Mouse (Mus musculus) liver, embryonic 16.5 days (tissue): Measurements from ENCODE around the gene Cdc42bpa. TPM values are rescaled to one million over a fixed set of nuclear protein-coding genes. Genes with fewer than 3 reads are reported as not detected.

Experiments used
- ATAC-seq: fragments of 200-750 bp; cut with Nextera tagmentation; 2 replicates; pipeline ENCODE4 v1.8.0; 2017; ENCODE audit warnings: low read depth, mild to moderate bottlenecking, moderate number of reproducible peaks, moderate library complexity
- H3K27ac ChIP-seq: fragments of 300-500 bp; sonication (generic); 2 replicates; pipeline ENCODE4 v1.5.1; 2014; ENCODE audit warnings: mild to moderate bottlenecking, low read length
- H3K27me3 ChIP-seq: fragments of 300-500 bp; sonication (generic); 2 replicates; pipeline ENCODE4 v1.6.1; 2014; ENCODE audit warnings: low read depth, low read length, mixed read lengths; ENCODE audit not compliant: control insufficient read depth, insufficient read depth
- H3K36me3 ChIP-seq: fragments of 300-500 bp; sonication (generic); 2 replicates; pipeline ENCODE4 v1.6.1; 2014; ENCODE audit warnings: mild to moderate bottlenecking; ENCODE audit not compliant: control insufficient read depth, insufficient read depth
- H3K4me1 ChIP-seq: fragments of 300-500 bp; sonication (generic); 2 replicates; pipeline ENCODE4 v1.6.1; 2014; ENCODE audit warnings: low read depth, low read length, mixed read lengths; ENCODE audit not compliant: control insufficient read depth
- H3K4me2 ChIP-seq: fragments of 300-500 bp; sonication (generic); 2 replicates; pipeline ENCODE4 v1.6.1; 2014; ENCODE audit warnings: low read depth, low read length, mixed read lengths
- H3K4me3 ChIP-seq: fragments of 300-500 bp; sonication (generic); 2 replicates; pipeline ENCODE4 v1.5.1; 2014; ENCODE audit warnings: low read depth, mild to moderate bottlenecking, low read length
- H3K9ac ChIP-seq: fragments of 300-500 bp; sonication (generic); 2 replicates; pipeline ENCODE4 v1.6.1; 2014; ENCODE audit warnings: low read depth, low read length
- H3K9me3 ChIP-seq: fragments of 300-500 bp; sonication (generic); replicated peaks from 2 replicates; pipeline ENCODE4 v1.6.1; 2016; ENCODE audit warnings: low read length; ENCODE audit not compliant: control insufficient read depth
- WGBS: fragments of 180-500 bp; shearing (Covaris S2); extraction: QIAGEN DNeasy Blood & Tissue Kit; methylation state at CpG from one replicate; pipeline ENCODE4 v1.1.7; 2014; ENCODE audit not compliant: insufficient replicate concordance; 5-methylcytosine and 5-hydroxymethylcytosine counted together
- polyA plus RNA-seq: library from polyadenylated mRNA; unstranded; fragments of >200 nt; fragmentation: Nextera tagmentation; extraction: Ambion mirVana; gene quantifications from 2 replicates; pipeline ENCODE4 v1.2.1, GENCODE M21; 2015

Cdc42bpa gene
- polyA plus RNA-seq, 1 experiment from 2014 or later: 6.7 TPM

DNA sequence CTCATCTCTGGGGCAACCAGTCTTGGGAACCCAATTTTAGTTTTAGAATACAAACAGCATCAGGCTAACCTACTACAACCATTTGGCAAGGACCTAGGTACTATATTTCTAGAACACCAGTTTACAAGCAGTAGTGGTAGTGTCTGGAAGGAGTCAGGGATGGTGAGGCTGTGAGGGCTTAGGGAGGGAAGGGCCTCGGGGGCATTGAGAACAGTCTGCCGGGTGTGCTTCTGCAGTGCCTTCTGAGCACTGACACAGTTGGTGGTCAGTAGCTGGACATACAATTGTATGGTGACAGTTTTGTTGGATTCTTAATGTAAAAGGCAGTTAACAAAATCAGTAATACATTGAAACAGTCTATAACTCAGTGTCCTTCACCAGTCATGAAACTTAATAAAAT lies 200.3 kb downstream of the Cdc42bpa start:
- Histone ChIP-seq H3K9me3 (no peaks in the 10 kb centered on the region), H3K27ac (no peak overlapping the region), H3K4me2 (no peak overlapping the region), H3K4me1 (no peaks in the 10 kb centered on the region), H3K36me3 (no peaks in the 10 kb centered on the region), H3K4me3 (no peak overlapping the region), H3K27me3 (no peaks in the 10 kb centered on the region), H3K9ac (no peak overlapping the region)
- no peak for ATAC-seq
- WGBS: 71% methylated on average over 2 of the region's 2 CpGs

DNA sequence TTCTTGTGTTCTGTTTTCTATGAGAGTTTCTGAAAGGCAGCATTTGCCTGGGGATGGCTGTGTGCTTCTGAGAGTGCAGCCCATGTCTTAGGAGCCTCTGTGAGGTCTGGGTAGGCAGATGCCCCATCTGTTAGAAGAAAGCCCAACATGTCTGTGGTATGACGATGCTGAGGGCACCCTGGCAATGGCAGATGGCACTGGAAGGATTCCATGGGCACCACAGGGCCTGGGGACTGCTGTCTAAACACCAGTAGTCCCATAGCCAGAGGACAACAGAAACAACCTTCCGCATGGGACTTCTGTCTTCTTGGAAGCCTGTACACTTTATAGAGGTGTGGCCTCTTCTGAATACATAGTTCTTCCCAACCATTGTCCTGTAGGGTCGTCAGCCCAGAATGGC lies 200.9 kb downstream of the Cdc42bpa start:
- no peak overlapping the region for H3K27ac ChIP-seq
- WGBS: 76% methylated on average over 3 of the region's 3 CpGs
- no peak overlapping the region for H3K4me2 ChIP-seq
- no peaks in the 10 kb centered on the region for H3K4me1 ChIP-seq
- H3K27me3 ChIP-seq: no peaks in the 10 kb centered on the region
- no peak overlapping the region for H3K9ac ChIP-seq
- H3K36me3 ChIP-seq: no peaks in the 10 kb centered on the region
- no peak for ATAC-seq
- H3K9me3 ChIP-seq: no peaks in the 10 kb centered on the region
- no peak overlapping the region for H3K4me3 ChIP-seq

DNA sequence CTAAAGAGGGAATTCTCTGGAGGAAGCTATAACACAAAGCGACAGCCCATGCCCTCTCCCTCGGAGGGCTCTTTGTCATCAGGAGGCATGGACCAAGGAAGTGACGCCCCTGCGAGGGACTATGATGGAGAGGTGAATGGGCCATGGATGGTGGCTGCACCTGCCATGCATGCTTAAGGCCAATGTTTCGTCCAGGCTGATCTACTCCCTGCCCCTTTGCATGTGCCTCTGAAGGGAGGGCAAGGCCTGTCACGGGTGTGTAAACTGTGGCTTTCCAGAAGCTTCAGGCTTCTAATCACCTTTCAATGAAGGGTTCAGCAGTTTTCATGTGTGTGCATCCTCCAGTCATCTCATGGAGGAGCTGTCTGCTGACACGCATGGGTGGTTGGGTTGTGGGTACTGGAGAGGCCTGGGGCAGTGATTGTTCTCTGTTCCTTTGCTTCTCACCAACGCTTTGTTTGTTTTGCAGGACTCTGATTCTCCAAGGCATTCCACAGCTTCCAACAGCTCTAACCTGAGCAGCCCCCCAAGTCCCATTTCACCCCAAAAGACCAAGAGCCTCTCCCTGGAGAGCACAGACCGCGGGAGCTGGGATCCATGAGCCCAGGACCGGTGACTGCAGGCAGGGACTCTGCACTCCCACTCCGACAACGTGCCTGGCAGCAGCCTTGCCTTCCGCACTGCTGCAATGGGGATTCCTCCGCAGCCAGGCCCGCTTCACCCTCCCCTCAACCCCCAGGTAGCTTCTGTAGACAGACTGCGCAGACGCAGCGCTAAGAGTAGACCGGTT lies 201.5 kb downstream of the Cdc42bpa start:
- Histone ChIP-seq H3K4me2 (no peak overlapping the region), H3K9me3 (no peaks in the 10 kb centered on the region), H3K9ac (no peak overlapping the region), H3K36me3 (no peaks in the 10 kb centered on the region), H3K4me3 (no peak overlapping the region), H3K4me1 (no peaks in the 10 kb centered on the region), H3K27me3 (no peaks in the 10 kb centered on the region), H3K27ac (no peak overlapping the region)
- ATAC-seq: no peak
- 89% methylated on average over 20 of the region's 20 CpGs for WGBS

GRCm38 (mm10) chr1:180162986-180163385 lies 202.7 kb downstream of the Cdc42bpa start:
- H3K27ac ChIP-seq: no peak overlapping the region
- H3K9me3 ChIP-seq: no peaks in the 10 kb centered on the region
- H3K9ac ChIP-seq: no peak overlapping the region
- WGBS: 72% methylated on average over 7 of the region's 7 CpGs
- H3K4me3 ChIP-seq: no peak overlapping the region
- H3K4me1 ChIP-seq: no peaks in the 10 kb centered on the region
- H3K4me2 ChIP-seq: no peak overlapping the region
- no peak for ATAC-seq
- H3K36me3 ChIP-seq: no peaks in the 10 kb centered on the region
- H3K27me3 ChIP-seq: no peaks in the 10 kb centered on the region

GRCm38 (mm10) chr1:180166533-180166932 lies 206.3 kb downstream of the Cdc42bpa start:
- Histone ChIP-seq H3K4me3 (no peak overlapping the region), H3K4me1 (no peaks in the 10 kb centered on the region), H3K9me3 (no peaks in the 10 kb centered on the region), H3K27ac (no peak overlapping the region), H3K36me3 (no peaks in the 10 kb centered on the region), H3K4me2 (no peak overlapping the region), H3K9ac (no peak overlapping the region), H3K27me3 (no peaks in the 10 kb centered on the region)
- no peak for ATAC-seq
- WGBS: 88% methylated on average over 5 of the region's 5 CpGs

DNA sequence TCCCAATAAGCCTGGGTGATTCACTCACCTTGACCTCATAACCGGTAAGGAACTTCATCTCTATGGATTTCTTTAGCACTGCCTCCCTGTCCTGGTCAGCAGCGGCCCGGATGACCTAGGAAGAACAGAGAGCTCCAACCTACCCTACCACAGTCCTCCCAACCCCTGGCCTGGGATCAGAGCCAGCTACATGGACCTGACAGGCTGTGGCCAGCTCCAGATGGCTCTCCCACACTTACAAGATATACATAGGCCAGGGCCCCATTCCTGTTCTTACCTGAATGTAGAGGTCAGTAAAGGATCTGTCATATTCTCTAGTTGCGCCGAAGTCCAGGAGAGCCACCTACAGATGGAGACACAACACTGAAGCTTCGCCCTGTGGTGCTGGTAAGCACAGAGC lies 208.0 kb downstream of the Cdc42bpa start:
- H3K4me1 ChIP-seq: no peaks in the 10 kb centered on the region
- no peak overlapping the region for H3K4me3 ChIP-seq
- no peaks in the 10 kb centered on the region for H3K36me3 ChIP-seq
- 82% methylated on average over 6 of the region's 6 CpGs for WGBS
- H3K9ac ChIP-seq: no peak overlapping the region
- H3K27ac ChIP-seq: no peak overlapping the region
- H3K4me2 ChIP-seq: no peak overlapping the region
- H3K27me3 ChIP-seq: no peaks in the 10 kb centered on the region
- ATAC-seq: no peak
- H3K9me3 ChIP-seq: no peaks in the 10 kb centered on the region

- no peak overlapping the region for H3K9ac ChIP-seq
- H3K4me2 ChIP-seq: no peak overlapping the region
- no peaks in the 10 kb centered on the region for H3K36me3 ChIP-seq
- ATAC-seq: no peak
- no peaks in the 10 kb centered on the region for H3K4me1 ChIP-seq
- no peaks in the 10 kb centered on the region for H3K9me3 ChIP-seq
- 73% methylated on average over 7 of the region's 7 CpGs for WGBS
- H3K4me3 ChIP-seq: no peak overlapping the region
- H3K27me3 ChIP-seq: no peaks in the 10 kb centered on the region
- no peak overlapping the region for H3K27ac ChIP-seq
Measured at GRCm38 (mm10) chr1:180169161-180169560, 208.9 kb downstream of the Cdc42bpa start.

- WGBS: 73% methylated on average over 8 of the region's 8 CpGs
- no peaks in the 10 kb centered on the region for H3K27me3 ChIP-seq
- H3K4me2 ChIP-seq: no peak overlapping the region
- no peaks in the 10 kb centered on the region for H3K36me3 ChIP-seq
- H3K27ac ChIP-seq: no peak overlapping the region
- no peaks in the 10 kb centered on the region for H3K4me1 ChIP-seq
- no peak overlapping the region for H3K9ac ChIP-seq
- H3K9me3 ChIP-seq: no peaks in the 10 kb centered on the region
- no peak for ATAC-seq
- H3K4me3 ChIP-seq: no peak overlapping the region
Measured at GRCm38 (mm10) chr1:180170071-180170470, 209.8 kb downstream of the Cdc42bpa start.

GRCm38 (mm10) chr1:180171883-180172282 lies 211.6 kb downstream of the Cdc42bpa start:
- H3K27ac ChIP-seq: no peak overlapping the region
- H3K4me1 ChIP-seq: peaks cover 2% of the 10 kb centered on the region; the same call in 1 of the 2 replicates
- no peak for ATAC-seq
- H3K36me3 ChIP-seq: no peaks in the 10 kb centered on the region
- no peak overlapping the region for H3K4me3 ChIP-seq
- H3K9me3 ChIP-seq: no peaks in the 10 kb centered on the region
- H3K27me3 ChIP-seq: no peaks in the 10 kb centered on the region
- no peak overlapping the region for H3K4me2 ChIP-seq
- 47% methylated on average over 2 of the region's 2 CpGs for WGBS
- no peak overlapping the region for H3K9ac ChIP-seq
